Mouse (Mus musculus) forebrain, embryonic 11.5 days (tissue): ENCODE results near the gene Sox1. TPM values are rescaled to one million over a fixed set of nuclear protein-coding genes. Genes with fewer than 3 reads are reported as not detected.

ENCODE experiments used
- ATAC-seq: fragments of 200-750 bp; cut with Nextera tagmentation; replicated peaks from 2 replicates; pipeline ENCODE4 v1.8.0; 2017; ENCODE audit warnings: moderate TSS enrichment; ENCODE audit not compliant: low FRiP score
- DNase-seq: peaks from one replicate; pipeline ENCODE4 v3.0.0-alpha.2; 2017; ENCODE audit warnings: low spot score
- H3K27ac ChIP-seq: fragments of 300-500 bp; sonication (generic); 2 replicates; pipeline ENCODE4 v1.5.1; 2014; ENCODE audit warnings: low read depth, low read length
- H3K27me3 ChIP-seq: fragments of 300-500 bp; sonication (generic); 2 replicates; pipeline ENCODE4 v1.6.1; 2014; ENCODE audit warnings: mild to moderate bottlenecking, low read length, mixed read lengths; ENCODE audit not compliant: control insufficient read depth, insufficient read depth
- H3K36me3 ChIP-seq: fragments of 300-500 bp; sonication (generic); 2 replicates; pipeline ENCODE4 v1.6.1; 2014; ENCODE audit warnings: mild to moderate bottlenecking, low read length, moderate library complexity, mixed read lengths; ENCODE audit not compliant: control insufficient read depth, insufficient read depth
- H3K4me1 ChIP-seq: fragments of 300-500 bp; sonication (generic); replicated peaks from 2 replicates; pipeline ENCODE4 v1.6.1; 2014; ENCODE audit warnings: low read length, mixed read lengths; ENCODE audit not compliant: control insufficient read depth, insufficient read depth
- H3K4me2 ChIP-seq: fragments of 300-500 bp; sonication (generic); 2 replicates; pipeline ENCODE4 v1.6.1; 2014; ENCODE audit warnings: low read depth, mild to moderate bottlenecking, low read length, moderate library complexity, mixed read lengths; ENCODE audit not compliant: severe bottlenecking
- H3K4me3 ChIP-seq: fragments of 300-500 bp; sonication (generic); 2 replicates; pipeline ENCODE4 v1.5.1; 2014; ENCODE audit warnings: low read depth, low read length
- H3K9ac ChIP-seq: fragments of 300-500 bp; sonication (generic); 2 replicates; pipeline ENCODE4 v1.6.1; 2014; ENCODE audit warnings: low read length
- H3K9me3 ChIP-seq: fragments of 300-500 bp; sonication (generic); 2 replicates; pipeline ENCODE4 v1.6.1; 2016; ENCODE audit warnings: low read length, mixed read lengths; ENCODE audit not compliant: control insufficient read depth
- WGBS: fragments of 180-500 bp; shearing (Covaris S2); extraction: QIAGEN DNeasy Blood & Tissue Kit; methylation state at CpG from one replicate; pipeline ENCODE4 v1.1.7; 2014; 5-methylcytosine and 5-hydroxymethylcytosine counted together
- polyA plus RNA-seq: library from polyadenylated mRNA; unstranded; fragments of >200 nt; fragmentation: Nextera tagmentation; extraction: Ambion mirVana; gene quantifications from 2 replicates; pipeline ENCODE4 v1.2.1, GENCODE M21; 2014

The Sox1 gene
- polyA plus RNA-seq, 1 experiment from 2014 or later, result 11.3 TPM

DNA sequence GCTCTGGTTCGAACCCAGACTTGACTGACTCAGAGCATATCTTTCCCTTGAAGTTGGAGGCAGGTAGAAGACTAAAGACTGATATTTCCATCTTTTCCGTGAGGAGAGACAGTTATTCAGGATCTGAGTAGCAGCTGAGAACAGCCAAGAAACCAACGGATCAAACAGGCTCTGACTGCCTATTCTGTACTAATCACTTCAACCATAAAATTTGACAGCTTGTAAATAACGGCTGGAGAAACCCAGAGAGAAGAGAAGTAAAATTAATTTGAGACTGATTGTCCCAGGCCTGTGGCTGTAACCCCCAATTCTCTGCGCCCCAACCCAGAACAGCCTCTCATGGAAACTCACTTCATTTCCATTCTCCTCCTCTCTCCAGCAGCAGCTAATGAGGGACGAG is 26.2 kb upstream of the Sox1 start:
- Histone ChIP-seq H3K9ac (no peak overlapping the region), H3K4me2 (no peak overlapping the region), H3K36me3 (no peaks in the 10 kb centered on the region), H3K4me3 (no peak overlapping the region), H3K9me3 (no peaks in the 10 kb centered on the region; the same call in 1 of the 2 replicates), H3K27ac (no peak overlapping the region), H3K4me1 (no peaks in the 10 kb centered on the region; the same call in 1 of the 2 replicates), H3K27me3 (peaks cover 4% of the 10 kb centered on the region; the same call in 1 of the 2 replicates)
- 72% methylated on average over 6 of the region's 6 CpGs for WGBS
- DNase-seq, result no peak
- ATAC-seq, result no peak

DNA sequence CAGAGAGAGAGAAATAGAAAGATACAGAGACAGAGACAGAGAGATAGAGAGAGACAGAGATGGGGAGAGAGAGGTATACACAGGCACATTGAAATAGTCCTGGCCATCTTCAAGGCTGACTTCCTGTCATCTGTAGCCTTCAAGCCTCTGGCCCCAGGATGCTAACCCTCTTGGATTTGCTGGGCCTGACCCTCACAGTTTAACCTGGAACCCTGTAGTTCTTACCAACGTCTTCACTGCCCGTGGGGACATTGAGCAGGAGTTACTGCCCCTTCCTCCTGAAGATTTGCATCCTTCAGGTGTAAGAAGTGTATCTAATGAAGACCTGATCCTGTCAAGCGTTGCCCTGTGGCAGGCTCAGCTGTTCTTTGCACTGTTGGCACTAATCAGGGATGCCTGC is 14.0 kb upstream of the Sox1 start:
- Histone ChIP-seq H3K36me3 (no peaks in the 10 kb centered on the region), H3K4me2 (no peak overlapping the region), H3K4me3 (no peak overlapping the region), H3K27ac (no peak overlapping the region), H3K4me1 (peaks cover 25% of the 10 kb centered on the region), H3K9me3 (no peaks in the 10 kb centered on the region), H3K9ac (no peak overlapping the region), H3K27me3 (peaks cover 41% of the 10 kb centered on the region)
- DNase-seq, result no peak
- WGBS, result 77% methylated on average over 3 of the region's 3 CpGs
- ATAC-seq, result no peak

DNA sequence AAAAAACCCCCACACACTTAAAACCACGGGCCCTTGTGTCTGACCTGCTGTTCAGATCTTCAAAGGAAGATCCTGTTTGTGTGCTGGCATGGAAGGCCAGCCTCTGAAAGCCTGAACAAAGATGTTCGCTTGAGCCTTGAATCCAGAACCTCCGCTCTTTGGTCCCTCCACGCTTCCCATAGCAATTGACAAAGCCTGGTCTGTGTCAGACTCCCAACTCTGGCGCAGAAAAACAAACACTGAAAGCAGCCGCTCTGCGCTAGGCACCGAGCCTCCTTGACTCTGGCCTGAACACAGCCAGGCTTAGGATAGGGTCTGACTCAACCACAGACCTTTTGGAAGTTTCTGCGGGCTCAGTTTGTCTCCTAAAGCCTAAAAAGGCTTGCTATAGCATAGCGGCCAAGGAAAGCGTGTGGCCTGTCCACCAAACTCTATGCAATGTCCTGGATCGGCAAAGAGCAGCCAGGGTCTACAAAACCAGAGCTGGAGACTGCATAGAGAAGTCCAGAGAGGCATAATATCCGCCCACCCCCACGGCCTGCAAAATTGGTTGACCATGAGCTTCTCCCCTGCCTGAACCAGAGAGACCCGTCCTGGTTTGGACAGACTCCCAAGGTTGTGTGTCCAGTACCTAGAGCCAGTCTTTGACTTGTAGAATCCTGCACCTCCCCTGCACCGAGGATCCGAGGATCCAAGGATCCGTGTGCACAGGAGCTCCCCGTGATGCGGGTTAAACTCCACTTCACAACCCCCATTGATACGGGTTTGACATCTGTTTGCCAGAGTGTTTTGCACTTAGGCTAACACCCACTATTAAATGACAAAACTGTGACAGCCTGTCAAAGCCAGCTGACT is 12.2 kb upstream of the Sox1 start:
- no peak overlapping the region for H3K27ac ChIP-seq
- H3K4me3 ChIP-seq, result no peak overlapping the region
- peak; percentile 66 for DNase-seq
- H3K9ac ChIP-seq, result peak overlapping the region; percentile 16; the same call in 1 of the 2 replicates
- peaks cover 57% of the 10 kb centered on the region for H3K27me3 ChIP-seq
- peak overlapping the region; percentile 93; the same call in 1 of the 2 replicates for H3K4me2 ChIP-seq
- H3K36me3 ChIP-seq, result no peaks in the 10 kb centered on the region
- H3K9me3 ChIP-seq, result no peaks in the 10 kb centered on the region
- WGBS, result 4% methylated on average over 21 of the region's 21 CpGs
- H3K4me1 ChIP-seq, result peaks cover 32% of the 10 kb centered on the region
- ATAC-seq, result no peak

DNA sequence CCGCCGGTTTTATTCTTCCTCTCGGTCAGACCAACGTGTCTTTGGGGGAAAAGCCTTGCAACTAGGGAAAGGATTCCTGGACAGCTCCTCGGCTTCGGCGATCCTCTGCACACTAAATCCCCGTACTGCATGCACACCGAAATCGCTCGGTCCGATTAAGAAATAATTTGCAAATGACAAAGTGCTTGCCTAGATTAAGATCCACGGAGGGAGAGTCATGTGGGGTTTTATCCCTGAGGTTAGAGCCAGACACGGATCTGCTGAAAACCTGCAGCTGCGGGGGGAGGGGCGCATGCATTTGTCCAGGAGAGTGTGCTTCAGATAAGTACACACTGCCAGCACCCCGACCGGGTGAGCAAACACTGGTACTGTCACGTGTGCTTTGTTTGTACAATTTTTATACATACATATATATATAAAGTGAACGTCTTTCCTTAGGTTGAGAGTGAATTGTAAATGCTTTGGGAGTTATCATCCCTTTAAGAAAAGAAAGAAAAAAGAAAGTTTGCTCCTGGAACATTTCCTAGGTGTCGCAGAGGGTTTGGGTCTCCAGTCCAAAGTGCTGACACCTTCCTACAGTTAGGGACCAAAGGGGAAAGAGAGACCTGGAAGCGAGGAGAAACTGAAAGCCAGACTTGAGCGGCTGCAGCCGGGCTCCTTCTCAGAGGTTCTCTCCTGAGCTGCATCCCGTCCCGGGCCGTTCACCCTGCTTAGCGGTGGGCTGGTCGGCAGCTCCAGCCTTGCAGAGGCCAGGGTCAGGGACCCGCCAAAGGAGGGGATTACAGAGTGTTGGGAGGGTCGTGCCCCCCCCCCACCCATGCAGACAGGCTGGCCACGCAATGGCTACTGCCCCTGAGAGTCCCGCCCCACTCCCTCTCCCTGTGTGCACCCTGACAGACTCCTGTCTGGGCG is 10.9 kb upstream of the Sox1 start:
- H3K27ac ChIP-seq, result peak overlapping the region; percentile 50
- peak overlapping the region; percentile 82 for H3K9ac ChIP-seq
- no peaks in the 10 kb centered on the region for H3K36me3 ChIP-seq
- peak overlapping the region; percentile 93 for H3K4me2 ChIP-seq
- peak overlapping the region; percentile 48 for H3K4me3 ChIP-seq
- DNase-seq, result peak; percentile 76
- under 1% methylated on average over 34 of the region's 34 CpGs for WGBS
- peaks cover 32% of the 10 kb centered on the region for H3K4me1 ChIP-seq
- H3K27me3 ChIP-seq, result peaks cover 70% of the 10 kb centered on the region
- H3K9me3 ChIP-seq, result no peaks in the 10 kb centered on the region
- ATAC-seq, result peak; percentile 47

DNA sequence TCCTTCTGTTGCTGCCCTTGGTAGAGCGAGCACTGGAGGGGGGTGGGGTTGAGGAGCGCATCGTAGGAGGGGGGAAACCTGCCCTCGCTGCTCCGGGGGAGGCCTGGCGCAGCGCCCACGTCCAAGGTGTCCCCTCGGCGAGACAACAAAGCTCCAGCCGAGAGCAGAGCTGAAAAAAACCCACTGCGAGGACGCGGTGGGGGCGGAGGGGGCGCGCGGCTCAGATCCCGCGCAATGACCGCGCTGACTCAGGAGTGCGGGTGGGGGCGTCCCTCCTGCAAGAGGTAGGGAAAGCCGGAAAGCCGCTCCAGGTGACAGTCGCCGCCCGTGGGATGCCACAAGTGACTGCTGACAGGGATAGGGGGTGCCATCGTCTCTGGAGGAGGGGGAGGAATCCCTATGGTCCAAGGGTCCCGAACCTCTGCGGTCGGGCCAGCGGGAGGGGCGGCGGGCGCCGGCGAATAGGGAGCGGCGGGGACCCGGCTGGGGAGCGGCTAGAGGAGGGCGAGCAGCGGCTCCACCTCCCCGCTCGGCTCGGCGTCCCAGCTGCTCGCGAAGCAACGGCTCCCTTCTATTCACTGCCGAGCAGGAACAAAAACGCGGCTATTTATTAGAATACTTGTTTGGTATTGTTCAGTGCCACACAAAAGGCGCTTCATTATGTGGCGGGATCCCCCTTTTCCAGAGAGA is 10.0 kb upstream of the Sox1 start:
- H3K4me1 ChIP-seq, result peaks cover 35% of the 10 kb centered on the region
- peak overlapping the region; percentile 48 for H3K4me3 ChIP-seq
- peak overlapping the region; percentile 93 for H3K4me2 ChIP-seq
- no peaks in the 10 kb centered on the region for H3K9me3 ChIP-seq
- ATAC-seq (peak; percentile 60), DNase-seq (peak; percentile 82)
- peaks cover 74% of the 10 kb centered on the region for H3K27me3 ChIP-seq
- no peaks in the 10 kb centered on the region for H3K36me3 ChIP-seq
- peak overlapping the region; percentile 82 for H3K27ac ChIP-seq
- under 1% methylated on average over 55 of the region's 57 CpGs for WGBS
- H3K9ac ChIP-seq, result peak overlapping the region; percentile 82

DNA sequence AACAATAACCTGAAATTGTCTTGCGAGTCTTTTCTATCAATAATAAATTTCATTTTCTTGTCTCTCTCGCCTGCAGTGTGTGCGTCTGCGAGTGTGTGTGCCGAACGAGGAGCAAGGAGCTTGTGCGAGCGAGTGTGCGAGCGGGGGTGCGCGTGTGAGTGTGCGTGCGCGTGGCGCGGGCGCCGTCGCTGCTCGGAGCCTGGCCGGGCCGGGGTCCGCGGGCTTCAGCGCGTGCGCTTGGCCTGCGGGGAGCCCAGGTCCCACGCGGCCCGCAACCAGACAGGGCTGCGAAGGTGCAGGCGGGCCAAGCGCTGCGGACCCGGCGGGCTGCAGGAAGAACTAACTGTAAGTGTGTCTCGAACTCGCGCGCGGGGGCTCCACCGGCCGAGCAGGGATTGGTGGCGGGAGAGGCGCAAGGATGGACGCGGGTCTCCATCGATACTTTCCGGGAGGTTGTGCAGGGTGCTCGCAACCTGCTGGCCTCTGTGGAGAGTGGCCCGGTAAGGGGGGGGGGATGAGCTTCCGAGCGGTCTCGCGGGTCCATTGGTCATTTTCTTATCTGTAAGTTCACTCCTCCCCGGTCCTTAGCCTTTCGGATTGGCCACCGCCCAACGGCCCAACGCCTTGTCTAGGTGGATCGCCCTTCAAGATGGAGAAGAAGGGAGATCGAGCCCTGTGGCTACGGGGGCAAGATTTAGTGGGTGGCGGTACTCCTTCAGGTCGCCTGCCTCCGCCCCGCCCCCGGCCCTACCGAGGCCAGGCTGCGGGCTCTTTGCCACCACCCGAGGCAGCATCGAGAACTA is 9.2 kb upstream of the Sox1 start:
- peaks cover 41% of the 10 kb centered on the region for H3K4me1 ChIP-seq
- peak overlapping the region; percentile 82 for H3K27ac ChIP-seq
- under 1% methylated on average over 74 of the region's 74 CpGs for WGBS
- H3K9me3 ChIP-seq, result no peaks in the 10 kb centered on the region
- H3K9ac ChIP-seq, result peak overlapping the region; percentile 82
- peak overlapping the region; percentile 93 for H3K4me2 ChIP-seq
- H3K36me3 ChIP-seq, result no peaks in the 10 kb centered on the region
- H3K27me3 ChIP-seq, result peaks cover 73% of the 10 kb centered on the region
- peak; percentile 80 for DNase-seq
- 0 out of 2 replicates have a peak, but pooled peaks have one; percentile 18 for ATAC-seq
- H3K4me3 ChIP-seq, result peak overlapping the region; percentile 48

DNA sequence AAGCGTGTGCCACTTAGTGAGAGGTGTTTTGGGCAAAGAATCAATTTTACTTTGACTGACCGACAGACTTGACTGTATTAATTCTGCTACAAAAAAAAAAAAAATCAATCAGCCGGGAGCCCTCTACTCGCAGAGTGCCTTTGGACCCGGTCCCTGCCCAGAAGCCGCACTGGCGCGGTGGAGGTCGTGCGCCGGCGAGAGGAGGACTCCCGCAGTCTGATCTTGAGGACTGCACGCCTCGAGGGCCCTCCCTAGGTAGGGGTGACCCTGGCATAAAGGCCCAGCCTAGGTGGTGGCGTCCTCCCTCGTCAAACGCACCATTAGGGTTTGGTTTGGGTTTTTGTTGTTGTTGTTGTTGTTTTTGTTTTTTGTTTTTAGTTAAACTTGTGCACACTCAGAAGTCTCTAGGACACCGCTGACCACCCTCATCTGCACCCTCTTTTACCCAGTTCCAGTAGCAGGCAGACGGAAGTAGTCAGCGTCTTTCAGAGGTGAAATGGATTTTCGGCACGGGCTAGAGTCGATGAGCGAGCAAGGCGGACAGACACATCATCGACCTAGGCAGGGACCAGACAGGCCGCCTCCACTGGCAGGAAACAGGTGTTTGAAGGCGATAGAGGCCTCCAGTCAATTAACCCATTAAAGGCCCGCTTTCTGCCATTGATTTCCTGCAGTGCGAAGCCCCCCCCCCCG is 8.4 kb upstream of the Sox1 start:
- Histone ChIP-seq H3K36me3 (no peaks in the 10 kb centered on the region), H3K27ac (peak overlapping the region; percentile 82), H3K4me1 (peaks cover 48% of the 10 kb centered on the region), H3K9ac (peak overlapping the region; percentile 82), H3K27me3 (peaks cover 71% of the 10 kb centered on the region), H3K9me3 (no peaks in the 10 kb centered on the region), H3K4me2 (peak overlapping the region; percentile 93), H3K4me3 (peak overlapping the region; percentile 48)
- DNase-seq, result peak; percentile 69
- no peak for ATAC-seq
- WGBS, result under 1% methylated on average over 32 of the region's 32 CpGs
